Mouse (Mus musculus): ENCODE measurements at regions not wholly inside any gene's neighbourhood (a gene's known extent, or its start where the extent isn't known, plus 50 kb on each side); places are given as distances from the start of the nearest gene placed in this dataset.

DNA sequence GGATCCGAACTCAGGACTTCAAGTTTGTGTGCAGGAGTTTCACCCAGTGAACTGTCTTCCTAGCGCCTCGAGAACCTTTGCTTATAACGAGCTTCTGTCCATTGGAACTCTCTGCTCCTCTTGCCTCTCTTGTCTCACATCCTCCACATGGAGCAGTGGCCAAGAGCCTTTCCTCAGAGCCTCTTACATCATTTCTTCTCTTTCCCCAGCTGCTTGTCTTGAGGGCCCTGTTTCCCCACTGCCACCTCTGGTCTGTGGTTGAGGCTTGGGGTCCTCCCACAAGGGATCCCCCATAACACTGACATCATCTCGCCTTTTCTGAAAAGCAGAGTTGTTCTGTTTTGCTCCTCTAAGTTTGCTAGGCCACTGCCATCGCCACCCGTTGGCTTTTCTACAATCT is 51.9 kb upstream of the Dars start:
- DNase-seq (ENCODE audit: extremely low spot score in 1 of 2, low spot score in 1 of 2): no peak
